Mouse (Mus musculus) liver, embryonic 16.5 days (tissue): ENCODE data around the gene Ebf1. TPM values are rescaled to one million over a fixed set of nuclear protein-coding genes. Genes with fewer than 3 reads are reported as not detected.

Source experiments
- ATAC-seq: fragments of 200-750 bp; cut with Nextera tagmentation; 2 replicates; pipeline ENCODE4 v1.8.0; 2017; ENCODE audit warnings: low read depth, mild to moderate bottlenecking, moderate number of reproducible peaks, moderate library complexity
- H3K27ac ChIP-seq: fragments of 300-500 bp; sonication (generic); 2 replicates; pipeline ENCODE4 v1.5.1; 2014; ENCODE audit warnings: mild to moderate bottlenecking, low read length
- H3K27me3 ChIP-seq: fragments of 300-500 bp; sonication (generic); 2 replicates; pipeline ENCODE4 v1.6.1; 2014; ENCODE audit warnings: low read depth, low read length, mixed read lengths; ENCODE audit not compliant: control insufficient read depth, insufficient read depth
- H3K36me3 ChIP-seq: fragments of 300-500 bp; sonication (generic); 2 replicates; pipeline ENCODE4 v1.6.1; 2014; ENCODE audit warnings: mild to moderate bottlenecking; ENCODE audit not compliant: control insufficient read depth, insufficient read depth
- H3K4me1 ChIP-seq: fragments of 300-500 bp; sonication (generic); 2 replicates; pipeline ENCODE4 v1.6.1; 2014; ENCODE audit warnings: low read depth, low read length, mixed read lengths; ENCODE audit not compliant: control insufficient read depth
- H3K4me2 ChIP-seq: fragments of 300-500 bp; sonication (generic); 2 replicates; pipeline ENCODE4 v1.6.1; 2014; ENCODE audit warnings: low read depth, low read length, mixed read lengths
- H3K4me3 ChIP-seq: fragments of 300-500 bp; sonication (generic); 2 replicates; pipeline ENCODE4 v1.5.1; 2014; ENCODE audit warnings: low read depth, mild to moderate bottlenecking, low read length
- H3K9ac ChIP-seq: fragments of 300-500 bp; sonication (generic); 2 replicates; pipeline ENCODE4 v1.6.1; 2014; ENCODE audit warnings: low read depth, low read length
- H3K9me3 ChIP-seq: fragments of 300-500 bp; sonication (generic); replicated peaks from 2 replicates; pipeline ENCODE4 v1.6.1; 2016; ENCODE audit warnings: low read length; ENCODE audit not compliant: control insufficient read depth
- WGBS: fragments of 180-500 bp; shearing (Covaris S2); extraction: QIAGEN DNeasy Blood & Tissue Kit; methylation state at CpG from one replicate; pipeline ENCODE4 v1.1.7; 2014; ENCODE audit not compliant: insufficient replicate concordance; 5-methylcytosine and 5-hydroxymethylcytosine counted together
- polyA plus RNA-seq: library from polyadenylated mRNA; unstranded; fragments of >200 nt; fragmentation: Nextera tagmentation; extraction: Ambion mirVana; gene quantifications from 2 replicates; pipeline ENCODE4 v1.2.1, GENCODE M21; 2015

Gene Ebf1
- polyA plus RNA-seq, 1 experiment from 2014 or later: 2.8 TPM

DNA sequence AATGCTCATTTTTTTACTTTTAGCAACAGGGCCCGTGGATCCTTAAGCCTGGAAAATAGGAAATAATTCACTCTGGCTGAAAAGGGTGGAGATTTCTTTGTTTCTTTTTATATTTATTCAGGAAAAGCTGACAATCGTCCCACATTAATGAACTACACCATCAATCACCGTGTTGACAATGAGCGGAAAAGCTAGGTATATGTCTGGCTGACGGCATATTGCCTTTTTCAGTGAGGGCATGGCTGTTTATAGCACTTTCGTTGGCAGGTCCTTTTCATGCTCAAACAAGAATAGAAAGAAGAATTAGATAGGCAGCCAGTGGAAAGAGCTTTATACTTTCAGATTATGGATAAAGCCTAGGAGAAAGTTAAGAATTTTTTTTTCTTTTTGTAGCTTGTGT is 99.8 kb downstream of the Ebf1 start:
- H3K27ac ChIP-seq: no peak overlapping the region
- no peak overlapping the region for H3K4me2 ChIP-seq
- H3K9me3 ChIP-seq: no peaks in the 10 kb centered on the region
- no peak overlapping the region for H3K9ac ChIP-seq
- WGBS: 50% methylated on average over 6 of the region's 6 CpGs
- H3K4me1 ChIP-seq: no peaks in the 10 kb centered on the region
- H3K36me3 ChIP-seq: no peaks in the 10 kb centered on the region
- no peak for ATAC-seq
- no peaks in the 10 kb centered on the region for H3K27me3 ChIP-seq
- H3K4me3 ChIP-seq: no peak overlapping the region

DNA sequence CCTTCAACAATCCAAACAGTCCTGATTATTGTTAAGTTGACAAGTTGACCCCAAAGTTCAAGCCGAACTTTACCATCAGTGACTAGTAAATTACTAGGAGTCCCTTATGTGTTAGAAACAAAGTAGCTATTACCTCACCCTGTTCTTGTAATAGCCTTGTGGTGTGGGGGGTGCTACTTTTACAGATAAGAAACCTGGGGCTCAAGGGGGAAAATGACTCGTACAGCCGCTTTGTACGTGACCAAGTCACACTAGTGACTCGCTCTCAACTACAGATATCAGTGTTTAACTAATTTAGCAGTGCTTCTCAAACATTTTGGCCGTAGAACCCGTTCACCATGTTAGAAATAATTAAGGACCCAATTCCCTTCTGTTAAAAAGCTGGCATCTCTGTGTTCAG is 100.5 kb downstream of the Ebf1 start:
- Histone ChIP-seq H3K4me3 (no peak overlapping the region), H3K36me3 (no peaks in the 10 kb centered on the region), H3K4me2 (no peak overlapping the region), H3K9me3 (no peaks in the 10 kb centered on the region), H3K27me3 (no peaks in the 10 kb centered on the region), H3K27ac (no peak overlapping the region), H3K9ac (no peak overlapping the region), H3K4me1 (no peaks in the 10 kb centered on the region)
- 55% methylated on average over 7 of the region's 7 CpGs for WGBS
- no peak for ATAC-seq

DNA sequence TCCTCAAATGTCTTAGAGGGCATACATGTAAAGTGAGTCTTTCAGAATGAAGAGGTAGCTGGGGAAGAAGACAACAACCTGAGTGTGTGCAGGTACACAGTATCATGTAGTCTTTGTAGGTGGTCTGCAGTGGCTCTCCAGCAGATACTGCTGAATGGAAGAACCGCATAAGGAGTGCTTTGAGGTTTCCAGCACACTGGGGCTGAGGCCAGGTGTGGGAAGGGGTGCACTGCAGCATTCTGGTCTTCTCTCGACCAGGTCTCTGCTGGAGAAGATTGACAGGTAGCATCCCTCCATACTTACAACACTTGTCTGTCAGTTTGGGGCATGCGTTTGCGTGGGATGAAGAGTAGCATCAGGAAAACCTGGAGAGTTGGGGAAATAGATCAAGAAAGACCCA is 104.9 kb downstream of the Ebf1 start:
- no peak for ATAC-seq
- Histone ChIP-seq H3K4me1 (no peaks in the 10 kb centered on the region), H3K27ac (no peak overlapping the region), H3K9ac (no peak overlapping the region), H3K27me3 (no peaks in the 10 kb centered on the region), H3K36me3 (no peaks in the 10 kb centered on the region), H3K9me3 (no peaks in the 10 kb centered on the region), H3K4me2 (no peak overlapping the region), H3K4me3 (no peak overlapping the region)
- WGBS: 72% methylated on average over 4 of the region's 4 CpGs

DNA sequence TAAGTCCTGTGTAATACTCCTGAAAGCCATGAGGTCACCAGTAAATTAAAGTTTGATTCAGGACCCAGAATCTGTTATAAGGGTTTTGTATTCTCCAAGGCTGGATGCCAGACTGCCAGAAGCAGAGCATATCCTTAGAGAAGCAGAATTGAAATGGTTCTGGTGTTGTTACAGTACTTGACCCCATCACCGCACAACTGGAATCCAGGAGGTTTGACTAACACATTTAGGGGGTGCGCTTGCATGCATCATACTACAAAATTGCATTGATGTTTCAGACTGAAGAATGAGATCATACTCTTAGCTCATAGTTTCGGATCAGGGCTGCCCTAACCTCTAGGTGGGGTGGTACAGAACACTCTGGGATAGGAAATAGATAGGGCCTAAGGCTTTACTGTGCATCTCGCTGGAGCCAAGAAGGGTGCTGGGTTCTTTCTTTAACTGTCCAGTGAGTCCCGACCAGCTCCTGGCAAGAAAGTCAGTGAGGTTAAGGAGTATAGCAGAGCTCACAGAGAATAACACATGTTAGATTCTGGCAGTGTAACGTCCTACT is 106.9 kb downstream of the Ebf1 start:
- no peak overlapping the region for H3K27ac ChIP-seq
- no peak for ATAC-seq
- H3K4me1 ChIP-seq: no peaks in the 10 kb centered on the region
- no peaks in the 10 kb centered on the region for H3K9me3 ChIP-seq
- no peak overlapping the region for H3K9ac ChIP-seq
- H3K27me3 ChIP-seq: no peaks in the 10 kb centered on the region
- H3K4me2 ChIP-seq: no peak overlapping the region
- no peaks in the 10 kb centered on the region for H3K36me3 ChIP-seq
- 56% methylated on average over 6 of the region's 6 CpGs for whole genome bisulfite sequencing
- H3K4me3 ChIP-seq: no peak overlapping the region

DNA sequence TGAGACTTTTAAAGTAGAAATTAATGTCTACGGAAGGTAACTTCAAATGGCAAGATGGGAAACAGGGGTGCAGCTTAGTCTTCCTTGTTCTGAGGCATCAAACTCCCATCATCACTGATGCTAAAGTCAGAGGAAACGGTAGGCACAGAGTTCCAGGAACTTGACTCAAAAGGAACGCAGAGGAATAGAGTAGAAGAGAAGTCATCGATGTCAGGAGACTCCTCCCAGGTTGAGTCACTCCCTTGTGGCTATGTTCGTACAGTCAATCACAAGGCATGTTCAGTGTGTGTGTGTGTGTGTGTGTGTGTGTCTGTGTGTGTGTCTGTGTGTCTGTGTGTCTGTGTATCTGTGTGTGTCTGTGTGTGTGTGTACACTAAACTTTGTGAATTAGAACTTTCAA is 108.6 kb downstream of the Ebf1 start:
- H3K36me3 ChIP-seq: no peaks in the 10 kb centered on the region
- no peak overlapping the region for H3K4me2 ChIP-seq
- ATAC-seq: no peak
- no peak overlapping the region for H3K4me3 ChIP-seq
- no peak overlapping the region for H3K9ac ChIP-seq
- no peaks in the 10 kb centered on the region for H3K4me1 ChIP-seq
- no peaks in the 10 kb centered on the region for H3K9me3 ChIP-seq
- H3K27me3 ChIP-seq: no peaks in the 10 kb centered on the region
- 49% methylated on average over 5 of the region's 5 CpGs for WGBS
- H3K27ac ChIP-seq: no peak overlapping the region

DNA sequence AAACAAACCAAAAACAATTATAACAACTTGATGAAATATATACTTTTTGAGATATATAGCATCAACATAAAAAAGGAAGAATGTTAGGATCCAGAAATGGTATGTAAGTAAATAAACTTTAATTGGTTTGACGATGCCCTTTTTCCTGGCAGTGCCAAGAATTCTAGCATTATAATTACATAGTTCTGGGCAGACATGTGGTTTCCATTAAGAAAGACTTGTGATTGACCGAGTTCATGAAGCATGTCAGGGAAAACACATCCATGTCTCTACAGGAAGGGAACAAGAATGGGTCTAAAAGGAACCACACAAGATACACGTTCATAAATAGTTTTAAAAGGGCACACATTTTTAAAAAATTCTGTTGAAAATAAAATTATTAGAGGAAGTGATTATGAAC is 110.3 kb downstream of the Ebf1 start:
- H3K27me3 ChIP-seq: no peaks in the 10 kb centered on the region
- no peaks in the 10 kb centered on the region for H3K36me3 ChIP-seq
- H3K9ac ChIP-seq: no peak overlapping the region
- H3K4me2 ChIP-seq: no peak overlapping the region
- no peaks in the 10 kb centered on the region for H3K9me3 ChIP-seq
- 55% methylated on average over 3 of the region's 3 CpGs for WGBS
- H3K4me3 ChIP-seq: no peak overlapping the region
- H3K4me1 ChIP-seq: no peaks in the 10 kb centered on the region
- no peak overlapping the region for H3K27ac ChIP-seq
- ATAC-seq: no peak

DNA sequence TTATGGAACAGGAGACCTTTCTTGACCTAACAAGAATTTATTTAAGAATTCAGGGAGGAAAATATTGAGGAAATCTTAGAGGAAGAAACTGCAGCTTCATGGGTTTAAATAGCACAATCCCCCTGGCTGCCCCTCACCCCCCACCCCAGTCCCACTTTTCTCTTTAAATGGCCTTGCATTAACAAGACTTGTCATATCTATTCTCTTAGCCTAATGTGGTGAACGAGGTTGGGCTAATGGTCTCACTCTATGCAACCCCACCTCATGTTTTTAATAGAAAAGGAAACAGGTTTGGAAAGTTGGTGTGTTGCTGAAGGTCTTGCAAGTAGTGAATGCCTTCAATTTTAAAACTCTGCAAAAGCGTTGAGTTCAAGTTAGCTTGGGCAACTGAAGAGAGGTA is 110.7 kb downstream of the Ebf1 start:
- no peaks in the 10 kb centered on the region for H3K4me1 ChIP-seq
- no peaks in the 10 kb centered on the region for H3K36me3 ChIP-seq
- H3K9me3 ChIP-seq: no peaks in the 10 kb centered on the region
- no peak overlapping the region for H3K9ac ChIP-seq
- H3K27me3 ChIP-seq: no peaks in the 10 kb centered on the region
- 50% methylated on average over 2 of the region's 2 CpGs for WGBS
- no peak overlapping the region for H3K27ac ChIP-seq
- no peak overlapping the region for H3K4me2 ChIP-seq
- H3K4me3 ChIP-seq: no peak overlapping the region
- ATAC-seq: no peak

DNA sequence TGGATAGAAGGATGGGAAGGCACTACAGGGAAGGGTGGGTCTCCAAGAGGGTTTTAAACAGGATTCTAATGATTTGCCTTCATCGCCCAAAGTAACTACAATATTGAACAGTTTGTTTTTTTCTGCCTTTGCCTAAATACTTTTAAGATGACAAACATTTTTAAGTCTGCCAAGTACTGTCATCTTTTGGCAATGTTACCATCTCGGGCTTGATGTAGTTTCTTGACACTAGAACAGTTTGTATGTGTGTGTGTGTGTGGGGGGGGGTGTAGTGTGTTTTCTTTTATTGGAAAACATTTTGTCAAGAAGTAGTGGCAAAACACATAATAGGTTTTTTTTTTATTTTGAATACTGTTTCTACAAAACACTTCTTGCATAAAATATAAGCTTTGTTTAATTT is 111.2 kb downstream of the Ebf1 start:
- no peak overlapping the region for H3K27ac ChIP-seq
- H3K27me3 ChIP-seq: no peaks in the 10 kb centered on the region
- no peaks in the 10 kb centered on the region for H3K4me1 ChIP-seq
- no peaks in the 10 kb centered on the region for H3K36me3 ChIP-seq
- no peak overlapping the region for H3K4me2 ChIP-seq
- no peaks in the 10 kb centered on the region for H3K9me3 ChIP-seq
- ATAC-seq: no peak
- no peak overlapping the region for H3K9ac ChIP-seq
- H3K4me3 ChIP-seq: no peak overlapping the region
- 61% methylated on average over 2 of the region's 2 CpGs for WGBS

DNA sequence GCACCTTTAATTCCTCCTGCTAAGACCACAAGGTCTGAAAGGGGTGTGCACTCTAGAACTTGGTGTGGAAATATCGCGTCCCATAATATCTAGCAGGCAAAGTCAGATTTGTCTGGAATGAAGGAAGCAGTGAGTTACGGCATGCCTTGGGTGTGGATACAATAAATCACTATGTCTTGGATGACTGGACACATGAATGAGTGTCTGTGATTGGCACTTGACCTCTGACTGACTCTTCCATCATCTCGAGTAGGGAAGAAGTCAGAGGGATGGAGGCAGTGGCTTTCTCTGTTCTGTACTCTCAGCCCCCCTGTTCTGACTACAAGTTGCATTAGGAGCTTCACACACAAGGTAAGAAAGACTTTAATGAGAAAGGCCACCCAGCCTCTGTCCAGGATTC is 112.8 kb downstream of the Ebf1 start:
- Histone ChIP-seq H3K9me3 (no peaks in the 10 kb centered on the region), H3K27me3 (no peaks in the 10 kb centered on the region), H3K4me3 (no peak overlapping the region), H3K4me2 (no peak overlapping the region), H3K4me1 (no peaks in the 10 kb centered on the region), H3K9ac (no peak overlapping the region), H3K36me3 (no peaks in the 10 kb centered on the region), H3K27ac (no peak overlapping the region)
- WGBS: 64% methylated on average over 4 of the region's 4 CpGs
- ATAC-seq: no peak
